Mouse (Mus musculus): ENCODE data around the gene Tfpi. TPM values are rescaled to one million over a fixed set of nuclear protein-coding genes. Genes with fewer than 3 reads are reported as not detected.
"Not testable (repeated sequence)": the region's sequence is repeated elsewhere in the genome, so short reads cannot be mapped to it uniquely, and the experiment has no call there.

The Tfpi gene
- polyA plus RNA-seq, 1 experiment, result 2.3 TPM

DNA sequence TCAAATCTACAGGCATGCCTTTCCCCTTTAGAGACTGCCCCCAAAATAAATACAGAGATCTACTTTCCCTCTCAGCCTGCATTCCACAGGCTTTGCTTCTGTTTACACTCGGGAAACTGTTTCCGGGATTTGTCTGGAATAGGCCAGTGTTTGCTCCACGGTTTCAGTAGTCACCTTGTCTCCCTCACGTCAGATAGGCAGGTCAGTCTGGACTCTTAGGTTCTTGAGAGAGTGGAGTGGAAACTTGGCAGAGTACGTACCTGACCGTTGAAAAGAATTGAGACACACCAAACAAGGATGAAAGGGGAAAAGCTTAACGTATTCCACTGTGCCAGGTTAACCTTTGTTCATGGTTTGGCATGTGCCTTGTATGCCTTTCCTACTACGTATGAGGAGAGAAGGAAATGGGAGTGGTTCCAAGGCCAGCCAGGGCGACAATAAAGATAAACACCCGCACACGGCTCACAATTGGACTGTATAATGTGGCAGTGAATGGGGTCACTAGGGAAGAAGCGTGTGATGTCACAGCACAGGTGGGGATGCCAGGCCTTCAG lies 43.0 kb upstream of the Tfpi start:
- no peak overlapping the region for H3K4me3 ChIP-seq (ENCODE audit: control insufficient read depth, insufficient read depth, low read length)
- no peaks in the 10 kb centered on the region for H3K36me3 ChIP-seq (ENCODE audit: control insufficient read depth, insufficient read depth, low read length)
- WGBS, result 91% methylated on average over 12 of the region's 12 CpGs
- TF ChIP-seq POLR2A (IDR thresholded peaks at IDR 0.05; ENCODE audit: control insufficient read depth, extremely low read depth, insufficient read depth, low read length, poor library complexity), result no peak
- TF ChIP-seq CTCF (IDR thresholded peaks at IDR 0.05; ENCODE audit: borderline replicate concordance, control insufficient read depth, extremely low read depth, insufficient read depth, low read length, poor library complexity), result no peak
- DNase-seq, result no peak
- H3K27ac ChIP-seq (ENCODE audit: control insufficient read depth, insufficient read depth, low read length), result no peak overlapping the region
- H3K27me3 ChIP-seq (ENCODE audit: control insufficient read depth, insufficient read depth, low read length), result no peaks in the 10 kb centered on the region
- no peaks in the 10 kb centered on the region for H3K4me1 ChIP-seq (replicated peaks; ENCODE audit: control insufficient read depth, insufficient read depth, low read length)

- TF ChIP-seq CTCF (IDR thresholded peaks at IDR 0.05; ENCODE audit: borderline replicate concordance, control insufficient read depth, extremely low read depth, insufficient read depth, low read length, poor library complexity), result no peak
- TF ChIP-seq POLR2A (IDR thresholded peaks at IDR 0.05; ENCODE audit: control insufficient read depth, extremely low read depth, insufficient read depth, low read length, poor library complexity), result no peak
- 94% methylated on average over 5 of the region's 5 CpGs for WGBS
Measured at GRCm38 (mm10) chr2:84518767-84519166, 42.2 kb upstream of the Tfpi start.

DNA sequence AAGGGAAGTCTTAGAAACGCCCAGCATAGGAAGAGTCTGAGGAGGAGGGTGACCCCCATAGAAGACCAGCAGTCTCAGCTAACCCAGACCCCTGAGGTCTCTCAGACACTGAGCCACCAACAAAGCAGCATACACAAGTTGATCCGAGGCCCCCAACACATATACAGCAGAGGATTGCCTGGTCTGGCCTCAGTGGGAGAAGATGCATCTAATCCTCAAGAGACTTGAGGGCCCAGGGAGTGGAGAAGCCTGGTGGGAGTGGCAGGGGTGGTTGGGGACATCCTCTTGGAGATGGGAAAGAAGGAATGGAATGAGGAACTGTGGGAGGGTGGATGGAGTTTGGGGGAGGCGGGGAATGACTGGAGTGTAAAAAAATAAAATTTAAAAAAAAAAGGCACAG lies 36.7 kb upstream of the Tfpi start:
- TF ChIP-seq CTCF (IDR thresholded peaks at IDR 0.05; ENCODE audit: borderline replicate concordance, control insufficient read depth, extremely low read depth, insufficient read depth, low read length, poor library complexity), result no peak
- TF ChIP-seq POLR2A (IDR thresholded peaks at IDR 0.05; ENCODE audit: control insufficient read depth, extremely low read depth, insufficient read depth, low read length, poor library complexity), result no peak
- no peak overlapping the region for H3K4me3 ChIP-seq (ENCODE audit: control insufficient read depth, insufficient read depth, low read length)
- H3K36me3 ChIP-seq (ENCODE audit: control insufficient read depth, insufficient read depth, low read length), result no peaks in the 10 kb centered on the region; the same call in 1 of the 2 replicates
- H3K27ac ChIP-seq (ENCODE audit: control insufficient read depth, insufficient read depth, low read length), result no peak overlapping the region
- no peak for DNase-seq
- no peaks in the 10 kb centered on the region for H3K27me3 ChIP-seq (ENCODE audit: control insufficient read depth, insufficient read depth, low read length)
- no peaks in the 10 kb centered on the region for H3K4me1 ChIP-seq (replicated peaks; ENCODE audit: control insufficient read depth, insufficient read depth, low read length)
- 95% methylated on average over 3 of the region's 3 CpGs for WGBS

More at GRCm38 (mm10) chr2:84518767-84519166, 42.2 kb upstream of the Tfpi start:
- Histone ChIP-seq H3K4me1 (replicated peaks; ENCODE audit: control insufficient read depth, insufficient read depth, low read length) (no peaks in the 10 kb centered on the region), H3K36me3 (ENCODE audit: control insufficient read depth, insufficient read depth, low read length) (no peaks in the 10 kb centered on the region), H3K27ac (ENCODE audit: control insufficient read depth, insufficient read depth, low read length) (no peak overlapping the region), H3K27me3 (ENCODE audit: control insufficient read depth, insufficient read depth, low read length) (no peaks in the 10 kb centered on the region), H3K4me3 (ENCODE audit: control insufficient read depth, insufficient read depth, low read length) (no peak overlapping the region)
- no peak for DNase-seq

DNA sequence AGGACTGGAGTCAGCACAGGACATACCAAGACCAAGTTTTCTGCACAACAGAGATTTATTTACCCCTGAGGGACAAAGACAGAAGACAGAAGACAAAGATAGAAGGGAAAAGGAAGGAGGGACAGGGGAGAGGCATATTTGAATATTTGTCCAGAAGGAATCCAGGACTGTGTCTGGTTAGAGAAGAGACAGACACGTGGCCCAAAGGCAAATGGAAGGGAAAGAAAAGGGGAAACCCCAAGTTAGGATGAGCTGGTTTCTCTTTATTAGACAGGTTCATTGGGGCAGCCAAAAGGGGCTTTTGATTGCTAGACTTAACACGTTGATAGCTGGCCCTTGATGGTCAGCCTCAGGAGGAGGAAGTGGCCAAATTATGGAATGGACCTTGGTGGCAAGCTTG lies 34.9 kb upstream of the Tfpi start:
- H3K36me3 ChIP-seq (ENCODE audit: control insufficient read depth, insufficient read depth, low read length), result no peaks in the 10 kb centered on the region; the same call in 1 of the 2 replicates
- no peak for DNase-seq
- WGBS, result 75% methylated on average over 2 of the region's 2 CpGs
- no peak overlapping the region for H3K4me3 ChIP-seq (ENCODE audit: control insufficient read depth, insufficient read depth, low read length)
- TF ChIP-seq POLR2A (IDR thresholded peaks at IDR 0.05; ENCODE audit: control insufficient read depth, extremely low read depth, insufficient read depth, low read length, poor library complexity) (no peak), CTCF (IDR thresholded peaks at IDR 0.05; ENCODE audit: borderline replicate concordance, control insufficient read depth, extremely low read depth, insufficient read depth, low read length, poor library complexity) (no peak)
- no peak overlapping the region for H3K27ac ChIP-seq (ENCODE audit: control insufficient read depth, insufficient read depth, low read length)
- no peaks in the 10 kb centered on the region for H3K27me3 ChIP-seq (ENCODE audit: control insufficient read depth, insufficient read depth, low read length)
- H3K4me1 ChIP-seq (replicated peaks; ENCODE audit: control insufficient read depth, insufficient read depth, low read length), result no peaks in the 10 kb centered on the region

DNA sequence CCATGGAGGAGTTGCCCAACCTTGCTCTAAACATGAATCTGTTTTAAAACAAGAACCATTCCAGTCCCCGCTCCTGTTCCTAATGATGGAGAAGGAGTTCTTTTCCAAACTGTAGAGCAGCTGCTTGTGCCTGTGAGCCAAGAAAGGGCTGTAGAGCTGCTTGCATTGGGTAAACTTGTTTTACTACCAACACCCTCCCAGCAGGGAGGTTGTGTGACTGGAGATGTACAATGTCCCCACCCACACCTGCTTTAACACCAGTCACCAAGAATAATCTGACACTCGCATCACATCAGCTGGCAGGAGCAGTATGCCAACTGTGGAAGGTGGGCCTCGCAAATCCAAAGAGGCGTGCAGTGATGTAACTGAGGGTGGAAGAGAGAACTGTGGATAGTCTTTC lies 34.5 kb upstream of the Tfpi start:
- Histone ChIP-seq H3K4me1 (replicated peaks; ENCODE audit: control insufficient read depth, insufficient read depth, low read length) (no peaks in the 10 kb centered on the region), H3K4me3 (ENCODE audit: control insufficient read depth, insufficient read depth, low read length) (no peak overlapping the region), H3K36me3 (ENCODE audit: control insufficient read depth, insufficient read depth, low read length) (no peaks in the 10 kb centered on the region; the same call in 1 of the 2 replicates), H3K27ac (ENCODE audit: control insufficient read depth, insufficient read depth, low read length) (no peak overlapping the region), H3K27me3 (ENCODE audit: control insufficient read depth, insufficient read depth, low read length) (no peaks in the 10 kb centered on the region)
- no peak for TF ChIP-seq CTCF (IDR thresholded peaks at IDR 0.05; ENCODE audit: borderline replicate concordance, control insufficient read depth, extremely low read depth, insufficient read depth, low read length, poor library complexity)
- TF ChIP-seq POLR2A (IDR thresholded peaks at IDR 0.05; ENCODE audit: control insufficient read depth, extremely low read depth, insufficient read depth, low read length, poor library complexity), result no peak
- 96% methylated on average over 4 of the region's 4 CpGs for WGBS
- no peak for DNase-seq

- 40% methylated on average over 6 of the region's 11 CpGs for WGBS
- peak; percentile 44 for DNase-seq
- H3K27ac ChIP-seq (ENCODE audit: control insufficient read depth, insufficient read depth, low read length), result peak overlapping the region; percentile 85
Measured at GRCm38 (mm10) chr2:84504954-84505394, 28.4 kb upstream of the Tfpi start.

GRCm38 (mm10) chr2:84504285-84504684 lies 27.7 kb upstream of the Tfpi start:
- no peak for TF ChIP-seq CTCF (IDR thresholded peaks at IDR 0.05; ENCODE audit: borderline replicate concordance, control insufficient read depth, extremely low read depth, insufficient read depth, low read length, poor library complexity)
- no peak for TF ChIP-seq POLR2A (IDR thresholded peaks at IDR 0.05; ENCODE audit: control insufficient read depth, extremely low read depth, insufficient read depth, low read length, poor library complexity)
- Histone ChIP-seq H3K27ac (ENCODE audit: control insufficient read depth, insufficient read depth, low read length) (no peak overlapping the region), H3K4me1 (replicated peaks; ENCODE audit: control insufficient read depth, insufficient read depth, low read length) (no peaks in the 10 kb centered on the region), H3K36me3 (ENCODE audit: control insufficient read depth, insufficient read depth, low read length) (no peaks in the 10 kb centered on the region), H3K27me3 (ENCODE audit: control insufficient read depth, insufficient read depth, low read length) (no peaks in the 10 kb centered on the region), H3K4me3 (ENCODE audit: control insufficient read depth, insufficient read depth, low read length) (no peak overlapping the region)
- 71% methylated on average over 4 of the region's 4 CpGs for WGBS
- no peak for DNase-seq

More at GRCm38 (mm10) chr2:84504954-84505394, 28.4 kb upstream of the Tfpi start:
- not testable (repeated sequence) for H3K27me3 ChIP-seq (ENCODE audit: control insufficient read depth, insufficient read depth, low read length); H3K36me3 ChIP-seq (ENCODE audit: control insufficient read depth, insufficient read depth, low read length); H3K4me1 ChIP-seq (replicated peaks; ENCODE audit: control insufficient read depth, insufficient read depth, low read length)
- H3K4me3 ChIP-seq (ENCODE audit: control insufficient read depth, insufficient read depth, low read length), result 0 out of 2 replicates have a peak overlapping the region, but pooled peaks have one; percentile 21

All from thymus, adult 2 months (tissue).